Mouse (Mus musculus) cerebellum, adult 2 months (tissue): Measurements from ENCODE around the gene Aven.

Experiments
- CTCF ChIP-seq: fragments of 200-500 bp; IDR thresholded peaks from 2 replicates; pipeline ENCODE4 v1.5.1; 2011; ENCODE audit warnings: low read depth, mild to moderate bottlenecking, control low read depth, low read length, moderate library complexity, borderline replicate concordance; ENCODE audit not compliant: insufficient read depth
- POLR2A ChIP-seq: fragments of 200-500 bp; IDR thresholded peaks from 2 replicates; pipeline ENCODE4 v1.6.1; 2011; ENCODE audit warnings: low read length, control low read depth, borderline replicate concordance; ENCODE audit not compliant: insufficient read depth

- TF ChIP-seq POLR2A = no peak
- no peak for TF ChIP-seq CTCF
These were observed 139.8 kb downstream of the Aven start for GRCm38 (mm10) chr2:112632536-112632935.
